Mouse (Mus musculus): Measurements from ENCODE around the gene Ern2. TPM values are rescaled to one million over a fixed set of nuclear protein-coding genes. Genes with fewer than 3 reads are reported as not detected.

Ern2 gene
- polyA plus RNA-seq, 2 experiments = not detected

DNA sequence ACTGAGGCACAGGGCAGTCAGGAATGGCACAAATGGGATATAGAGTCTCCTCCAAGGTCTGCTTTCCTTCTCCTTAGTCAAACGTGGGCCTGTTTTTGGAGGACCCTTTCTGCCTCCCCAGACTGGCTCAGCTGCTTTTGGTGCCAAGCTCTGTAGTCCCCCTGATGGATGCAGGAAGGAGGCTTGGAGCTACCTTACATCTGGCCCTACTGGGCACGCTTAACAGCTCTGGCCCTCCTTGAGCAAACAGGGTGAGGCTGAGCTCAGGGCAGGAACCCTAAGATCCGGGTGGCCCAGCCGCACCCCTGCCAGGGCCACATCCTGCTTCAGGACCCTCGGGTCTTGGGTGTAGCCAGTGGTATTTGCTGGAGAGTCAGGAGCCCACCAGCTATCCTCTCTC lies 1.4 kb downstream of the Ern2 start:
- no peak overlapping the region for H3K4me2 ChIP-seq (replicated peaks; ENCODE audit: low read depth, low read length, severe bottlenecking)

DNA sequence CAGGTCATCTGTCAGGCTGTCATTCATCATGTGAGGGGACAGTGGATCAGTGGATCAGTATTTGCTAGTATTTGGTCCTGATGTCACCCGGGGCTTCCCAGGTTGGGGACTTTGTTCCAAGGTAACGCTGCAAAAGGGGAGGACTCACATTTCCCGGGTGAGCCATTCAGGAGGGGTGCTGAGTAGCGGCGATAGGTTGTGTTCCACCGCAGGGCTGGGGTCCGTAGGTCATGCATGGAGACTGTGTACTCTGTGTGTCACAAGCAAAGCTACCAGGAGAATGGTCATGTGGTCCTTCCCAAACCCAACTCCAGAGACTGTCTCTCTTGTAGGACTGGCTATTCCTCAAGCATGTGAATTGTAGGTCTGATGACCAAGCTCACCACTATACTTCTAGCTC lies 5.3 kb downstream of the Ern2 start:
- ATAC-seq (ENCODE audit: low FRiP score, low read depth) (no peak), DNase-seq (ENCODE audit: low spot score) (no peak)
- H3K27ac ChIP-seq (replicated peaks; ENCODE audit: low read depth, low read length) = no peak overlapping the region
- TF ChIP-seq POLR2A (IDR thresholded peaks at IDR 0.05; ENCODE audit: borderline replicate concordance, extremely low read depth, insufficient read depth, insufficient read length) = no peak
- H3K4me2 ChIP-seq (replicated peaks; ENCODE audit: low read depth, low read length, severe bottlenecking) = no peak overlapping the region
- H3K4me1 ChIP-seq (ENCODE audit: control insufficient read depth, insufficient read depth, low read length) = peaks cover 3% of the 10 kb centered on the region; the same call in 1 of the 2 replicates
- 83% methylated on average over 7 of the region's 7 CpGs for WGBS
- no peaks in the 10 kb centered on the region for H3K9me3 ChIP-seq (ENCODE audit: control insufficient read depth, low read length)
- H3K4me3 ChIP-seq (replicated peaks; ENCODE audit: low read length) = no peak overlapping the region
- H3K9ac ChIP-seq (ENCODE audit: low read depth, low read length, severe bottlenecking) = no peak overlapping the region
- H3K36me3 ChIP-seq (ENCODE audit: control insufficient read depth, insufficient read depth, low read length) = no peaks in the 10 kb centered on the region
- no peaks in the 10 kb centered on the region for H3K27me3 ChIP-seq (ENCODE audit: control insufficient read depth, insufficient read depth, low read length)

More for the DNA sequence above, 1.4 kb downstream of the Ern2 start:
- Histone ChIP-seq H3K36me3 (ENCODE audit: control insufficient read depth, insufficient read depth, low read length) (no peaks in the 10 kb centered on the region), H3K27ac (replicated peaks; ENCODE audit: low read depth, low read length) (no peak overlapping the region), H3K4me1 (ENCODE audit: control insufficient read depth, insufficient read depth, low read length) (peaks cover 4% of the 10 kb centered on the region; the same call in 1 of the 2 replicates), H3K27me3 (ENCODE audit: control insufficient read depth, insufficient read depth, low read length) (no peaks in the 10 kb centered on the region), H3K9ac (ENCODE audit: low read depth, low read length, severe bottlenecking) (no peak overlapping the region), H3K4me3 (replicated peaks; ENCODE audit: low read length) (no peak overlapping the region), H3K9me3 (ENCODE audit: control insufficient read depth, low read length) (no peaks in the 10 kb centered on the region)
- ATAC-seq (ENCODE audit: low FRiP score, low read depth) (no peak), DNase-seq (ENCODE audit: low spot score) (no peak)
- WGBS = 71% methylated on average over 5 of the region's 5 CpGs
- TF ChIP-seq POLR2A (IDR thresholded peaks at IDR 0.05; ENCODE audit: borderline replicate concordance, extremely low read depth, insufficient read depth, insufficient read length) = no peak

DNA sequence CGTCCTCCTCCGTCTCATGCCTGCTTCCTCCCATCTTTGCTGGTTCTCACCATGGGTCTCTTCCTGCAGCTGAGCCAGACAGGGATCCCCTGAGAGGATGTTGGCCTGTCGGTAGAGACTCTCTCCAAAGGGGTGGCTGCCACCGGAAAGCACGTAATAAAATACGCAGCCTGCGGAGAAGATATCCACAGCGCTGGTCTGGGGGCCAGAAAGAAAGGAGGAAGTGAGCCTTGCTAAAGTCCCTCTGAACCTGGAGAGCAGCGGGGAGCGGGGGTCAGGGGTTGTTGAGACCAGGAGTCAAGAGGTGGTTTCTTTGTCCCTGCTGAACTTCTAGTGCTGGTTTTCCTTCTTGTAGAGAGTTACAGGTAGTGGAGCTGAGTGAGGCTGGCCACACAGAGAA lies 14.4 kb downstream of the Ern2 start:
- WGBS = 66% methylated on average over 10 of the region's 10 CpGs
- no peak overlapping the region for H3K4me2 ChIP-seq (replicated peaks; ENCODE audit: low read depth, low read length, severe bottlenecking)
- H3K27ac ChIP-seq (replicated peaks; ENCODE audit: low read depth, low read length) = no peak overlapping the region
- H3K4me1 ChIP-seq (ENCODE audit: control insufficient read depth, insufficient read depth, low read length) = no peaks in the 10 kb centered on the region
- peaks cover 39% of the 10 kb centered on the region for H3K36me3 ChIP-seq (ENCODE audit: control insufficient read depth, insufficient read depth, low read length)
- ATAC-seq (ENCODE audit: low FRiP score, low read depth) (no peak), DNase-seq (ENCODE audit: low spot score) (no peak)
- no peak overlapping the region for H3K9ac ChIP-seq (ENCODE audit: low read depth, low read length, severe bottlenecking)
- no peak for TF ChIP-seq POLR2A (IDR thresholded peaks at IDR 0.05; ENCODE audit: borderline replicate concordance, extremely low read depth, insufficient read depth, insufficient read length)
- H3K4me3 ChIP-seq (replicated peaks; ENCODE audit: low read length) = no peak overlapping the region
- H3K9me3 ChIP-seq (ENCODE audit: control insufficient read depth, low read length) = no peaks in the 10 kb centered on the region
- no peaks in the 10 kb centered on the region for H3K27me3 ChIP-seq (ENCODE audit: control insufficient read depth, insufficient read depth, low read length)

DNA sequence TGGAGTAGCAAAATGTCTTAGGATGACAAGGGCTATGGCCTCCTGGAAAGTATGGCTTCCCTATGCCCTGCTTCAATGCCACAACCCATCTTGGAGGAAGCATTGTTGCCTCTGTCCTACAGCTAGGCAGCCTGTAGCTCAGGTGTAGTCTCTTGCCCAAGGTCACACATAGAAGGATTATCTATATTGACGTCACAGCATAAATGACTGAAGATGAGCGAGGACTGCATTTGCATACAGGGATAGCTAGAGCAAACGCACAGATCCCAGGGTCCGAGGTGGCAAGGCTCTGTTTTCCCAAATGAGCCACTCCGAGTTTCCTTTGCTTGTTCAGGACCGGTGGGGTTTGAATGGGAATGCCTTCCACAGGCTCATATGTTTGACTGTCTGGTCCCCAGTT lies 15.3 kb downstream of the Ern2 start:
- WGBS = 83% methylated on average over 6 of the region's 6 CpGs
- DNase-seq (ENCODE audit: low spot score) (no peak), ATAC-seq (ENCODE audit: low FRiP score, low read depth) (no peak)

DNA sequence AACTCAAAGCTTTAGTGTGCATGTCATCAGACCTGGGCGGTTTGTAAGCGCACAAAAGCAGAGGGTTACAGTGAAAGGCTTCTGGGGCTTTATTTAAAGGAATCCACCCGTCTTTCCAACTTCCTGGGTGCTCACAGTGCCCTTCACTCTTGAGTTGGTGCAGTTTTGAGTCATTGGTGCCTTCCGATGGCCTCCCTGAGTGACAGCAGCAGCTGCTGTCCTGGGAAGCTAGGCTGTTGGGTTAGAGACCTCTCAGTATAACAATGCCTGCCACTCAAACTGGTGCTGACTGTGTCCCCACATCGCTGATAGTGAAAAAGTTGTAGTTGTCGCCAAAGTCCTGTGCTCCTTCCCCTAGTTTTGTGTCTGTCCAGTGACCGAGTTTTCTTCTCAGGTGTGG lies 18.8 kb downstream of the Ern2 start:
- no peak for TF ChIP-seq POLR2A (IDR thresholded peaks at IDR 0.05; ENCODE audit: borderline replicate concordance, extremely low read depth, insufficient read depth, insufficient read length)
- Histone ChIP-seq H3K9me3 (ENCODE audit: control insufficient read depth, low read length) (no peaks in the 10 kb centered on the region), H3K4me2 (replicated peaks; ENCODE audit: low read depth, low read length, severe bottlenecking) (no peak overlapping the region), H3K27me3 (ENCODE audit: control insufficient read depth, insufficient read depth, low read length) (no peaks in the 10 kb centered on the region), H3K4me1 (ENCODE audit: control insufficient read depth, insufficient read depth, low read length) (no peaks in the 10 kb centered on the region), H3K4me3 (replicated peaks; ENCODE audit: low read length) (no peak overlapping the region), H3K9ac (ENCODE audit: low read depth, low read length, severe bottlenecking) (no peak overlapping the region), H3K36me3 (ENCODE audit: control insufficient read depth, insufficient read depth, low read length) (peaks cover 68% of the 10 kb centered on the region), H3K27ac (replicated peaks; ENCODE audit: low read depth, low read length) (no peak overlapping the region)
- ATAC-seq (ENCODE audit: low FRiP score, low read depth) (no peak), DNase-seq (ENCODE audit: low spot score) (no peak)
- 88% methylated on average over 7 of the region's 7 CpGs for WGBS

More for the DNA sequence above, 15.3 kb downstream of the Ern2 start:
- no peak overlapping the region for H3K4me3 ChIP-seq (replicated peaks; ENCODE audit: low read length)
- no peak for TF ChIP-seq POLR2A (IDR thresholded peaks at IDR 0.05; ENCODE audit: borderline replicate concordance, extremely low read depth, insufficient read depth, insufficient read length)
- no peak overlapping the region for H3K27ac ChIP-seq (replicated peaks; ENCODE audit: low read depth, low read length)
- peaks cover 47% of the 10 kb centered on the region for H3K36me3 ChIP-seq (ENCODE audit: control insufficient read depth, insufficient read depth, low read length)
- H3K9me3 ChIP-seq (ENCODE audit: control insufficient read depth, low read length) = no peaks in the 10 kb centered on the region
- H3K4me2 ChIP-seq (replicated peaks; ENCODE audit: low read depth, low read length, severe bottlenecking) = no peak overlapping the region
- no peaks in the 10 kb centered on the region for H3K27me3 ChIP-seq (ENCODE audit: control insufficient read depth, insufficient read depth, low read length)
- no peaks in the 10 kb centered on the region for H3K4me1 ChIP-seq (ENCODE audit: control insufficient read depth, insufficient read depth, low read length)
- no peak overlapping the region for H3K9ac ChIP-seq (ENCODE audit: low read depth, low read length, severe bottlenecking)

DNA sequence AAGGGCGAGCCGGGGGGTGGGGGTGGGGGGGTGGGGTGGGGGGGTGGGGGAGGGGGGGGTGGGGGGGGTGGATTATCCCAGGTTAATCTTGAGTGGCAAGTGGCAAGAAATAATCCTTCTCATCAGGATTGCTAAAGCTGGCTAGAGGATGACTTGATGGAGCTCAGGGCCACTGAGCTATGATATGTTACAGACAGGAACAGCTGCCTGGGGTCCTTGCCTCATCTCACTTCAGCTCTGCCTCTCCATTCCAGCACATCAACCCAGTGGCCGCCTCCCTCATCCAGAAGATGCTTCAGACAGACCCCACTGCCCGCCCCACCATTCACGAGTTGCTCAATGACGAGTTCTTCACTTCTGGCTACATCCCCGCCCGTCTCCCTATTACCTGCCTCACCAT lies 22.2 kb downstream of the Ern2 start:
- peaks cover 55% of the 10 kb centered on the region for H3K36me3 ChIP-seq (ENCODE audit: control insufficient read depth, insufficient read depth, low read length)
- peaks cover 17% of the 10 kb centered on the region for H3K4me1 ChIP-seq (ENCODE audit: control insufficient read depth, insufficient read depth, low read length)
- TF ChIP-seq POLR2A (IDR thresholded peaks at IDR 0.05; ENCODE audit: borderline replicate concordance, extremely low read depth, insufficient read depth, insufficient read length) = no peak
- DNase-seq (ENCODE audit: low spot score) (no peak), ATAC-seq (ENCODE audit: low FRiP score, low read depth) (no peak)
- H3K4me3 ChIP-seq (replicated peaks; ENCODE audit: low read length) = no peak overlapping the region
- H3K9ac ChIP-seq (ENCODE audit: low read depth, low read length, severe bottlenecking) = no peak overlapping the region
- WGBS = 91% methylated on average over 8 of the region's 8 CpGs
- no peak overlapping the region for H3K27ac ChIP-seq (replicated peaks; ENCODE audit: low read depth, low read length)
- H3K4me2 ChIP-seq (replicated peaks; ENCODE audit: low read depth, low read length, severe bottlenecking) = no peak overlapping the region
- no peaks in the 10 kb centered on the region for H3K27me3 ChIP-seq (ENCODE audit: control insufficient read depth, insufficient read depth, low read length)
- no peaks in the 10 kb centered on the region for H3K9me3 ChIP-seq (ENCODE audit: control insufficient read depth, low read length)
